Mouse (Mus musculus) heart, embryonic 16.5 days (tissue): ENCODE results near the gene Cmip. TPM values are rescaled to one million over a fixed set of nuclear protein-coding genes. Genes with fewer than 3 reads are reported as not detected.

Experiments
- ATAC-seq: fragments of 200-750 bp; cut with Nextera tagmentation; replicated peaks from 2 replicates; pipeline ENCODE4 v1.8.0; 2017; ENCODE audit warnings: moderate number of reproducible peaks; ENCODE audit not compliant: insufficient read depth, low FRiP score; ENCODE audit errors: extremely low read depth
- H3K27ac ChIP-seq: fragments of 300-500 bp; sonication (generic); 2 replicates; pipeline ENCODE4 v1.5.1; 2014; ENCODE audit warnings: mild to moderate bottlenecking, low read length, control low read depth, moderate library complexity
- H3K27me3 ChIP-seq: fragments of 300-500 bp; sonication (generic); 2 replicates; pipeline ENCODE4 v1.6.1; 2014; ENCODE audit warnings: low read length, mixed read lengths; ENCODE audit not compliant: control insufficient read depth, insufficient read depth
- H3K36me3 ChIP-seq: fragments of 300-500 bp; sonication (generic); 2 replicates; pipeline ENCODE4 v1.6.1; 2014; ENCODE audit not compliant: control insufficient read depth, insufficient read depth
- H3K4me1 ChIP-seq: fragments of 300-500 bp; sonication (generic); 2 replicates; pipeline ENCODE4 v1.6.1; 2014; ENCODE audit warnings: low read length, mixed read lengths; ENCODE audit not compliant: control insufficient read depth, insufficient read depth
- H3K4me2 ChIP-seq: fragments of 300-500 bp; sonication (generic); 2 replicates; pipeline ENCODE4 v1.6.1; 2014; ENCODE audit warnings: low read depth, mild to moderate bottlenecking, control low read depth, low read length
- H3K4me3 ChIP-seq: fragments of 300-500 bp; sonication (generic); 2 replicates; pipeline ENCODE4 v1.5.1; 2014; ENCODE audit warnings: mild to moderate bottlenecking, control low read depth, low read length
- H3K9ac ChIP-seq: fragments of 300-500 bp; sonication (generic); 2 replicates; pipeline ENCODE4 v1.6.1; 2014; ENCODE audit warnings: low read length, control low read depth
- H3K9me3 ChIP-seq: fragments of 300-500 bp; sonication (generic); replicated peaks from 2 replicates; pipeline ENCODE4 v1.6.1; 2016; ENCODE audit warnings: low read length; ENCODE audit not compliant: control insufficient read depth
- WGBS: fragments of 180-500 bp; shearing (Covaris S2); extraction: QIAGEN DNeasy Blood & Tissue Kit; methylation state at CpG from one replicate; pipeline ENCODE4 v1.1.7; 2014; 5-methylcytosine and 5-hydroxymethylcytosine counted together
- polyA plus RNA-seq: library from polyadenylated mRNA; unstranded; fragments of >200 nt; fragmentation: Nextera tagmentation; extraction: Ambion mirVana; gene quantifications from 2 replicates; pipeline ENCODE4 v1.2.1, GENCODE M21; 2015

The Cmip gene
- polyA plus RNA-seq, 1 experiment from 2014 or later = 7.0 TPM

DNA sequence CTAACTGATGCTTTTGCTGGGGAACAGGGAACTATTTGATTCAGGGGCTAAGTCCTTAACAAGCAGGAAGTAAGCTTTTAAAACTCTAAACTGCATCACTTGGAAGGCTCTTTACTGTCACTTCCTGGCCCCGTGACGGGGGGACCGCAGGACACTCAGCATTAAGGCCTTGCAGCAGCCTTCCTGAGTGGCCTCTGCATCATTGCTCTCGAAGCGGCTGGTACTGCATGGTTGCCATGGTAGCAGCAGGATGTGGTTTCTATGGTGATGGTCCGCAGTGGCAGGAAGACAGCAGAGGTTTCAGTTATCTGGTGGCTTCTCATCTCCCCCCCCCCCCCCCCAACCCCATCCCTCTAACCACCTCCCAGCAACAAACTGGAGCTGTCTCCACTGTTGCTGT lies 65.2 kb downstream of the Cmip start:
- H3K9me3 ChIP-seq = no peaks in the 10 kb centered on the region
- H3K4me3 ChIP-seq = no peak overlapping the region
- no peak overlapping the region for H3K9ac ChIP-seq
- 70% methylated on average over 6 of the region's 6 CpGs for WGBS
- ATAC-seq = 0 out of 2 replicates have a peak, but pooled peaks have one; percentile 28
- H3K27me3 ChIP-seq = no peaks in the 10 kb centered on the region
- H3K36me3 ChIP-seq = no peaks in the 10 kb centered on the region
- H3K4me1 ChIP-seq = peaks cover 4% of the 10 kb centered on the region; the same call in 1 of the 2 replicates
- no peak overlapping the region for H3K4me2 ChIP-seq
- H3K27ac ChIP-seq = no peak overlapping the region

GRCm38 (mm10) chr8:117322715-117323310 lies 65.9 kb downstream of the Cmip start:
- H3K27ac ChIP-seq = no peak overlapping the region
- H3K9ac ChIP-seq = no peak overlapping the region
- ATAC-seq = no peak
- 35% methylated on average over 8 of the region's 8 CpGs for WGBS
- H3K4me3 ChIP-seq = no peak overlapping the region
- peaks cover 10% of the 10 kb centered on the region for H3K4me1 ChIP-seq
- no peak overlapping the region for H3K4me2 ChIP-seq
- H3K27me3 ChIP-seq = no peaks in the 10 kb centered on the region
- no peaks in the 10 kb centered on the region for H3K36me3 ChIP-seq
- no peaks in the 10 kb centered on the region for H3K9me3 ChIP-seq

GRCm38 (mm10) chr8:117324821-117325220 lies 68.0 kb downstream of the Cmip start:
- WGBS = 94% methylated on average over 9 of the region's 9 CpGs
- no peaks in the 10 kb centered on the region for H3K27me3 ChIP-seq
- peaks cover 12% of the 10 kb centered on the region for H3K4me1 ChIP-seq
- ATAC-seq = no peak
- H3K27ac ChIP-seq = no peak overlapping the region
- no peak overlapping the region for H3K4me3 ChIP-seq
- H3K36me3 ChIP-seq = no peaks in the 10 kb centered on the region
- no peaks in the 10 kb centered on the region for H3K9me3 ChIP-seq
- no peak overlapping the region for H3K4me2 ChIP-seq
- no peak overlapping the region for H3K9ac ChIP-seq

- H3K27me3 ChIP-seq = no peaks in the 10 kb centered on the region
- H3K36me3 ChIP-seq = no peaks in the 10 kb centered on the region
- 67% methylated on average over 5 of the region's 5 CpGs for WGBS
- H3K27ac ChIP-seq = no peak overlapping the region
- H3K9ac ChIP-seq = no peak overlapping the region
- H3K4me2 ChIP-seq = no peak overlapping the region
- ATAC-seq = no peak
- peaks cover 13% of the 10 kb centered on the region for H3K4me1 ChIP-seq
- no peak overlapping the region for H3K4me3 ChIP-seq
- H3K9me3 ChIP-seq = no peaks in the 10 kb centered on the region
These were observed 69.9 kb downstream of the Cmip start for GRCm38 (mm10) chr8:117326735-117327134.

- 0 out of 2 replicates have a peak, but pooled peaks have one; percentile 15 for ATAC-seq
- H3K9ac ChIP-seq = no peak overlapping the region
- H3K4me3 ChIP-seq = no peak overlapping the region
- no peak overlapping the region; the same call in 1 of the 2 replicates for H3K27ac ChIP-seq
- H3K4me1 ChIP-seq = peaks cover 13% of the 10 kb centered on the region
- 28% methylated on average over 7 of the region's 7 CpGs for WGBS
- no peaks in the 10 kb centered on the region for H3K9me3 ChIP-seq
- no peaks in the 10 kb centered on the region for H3K27me3 ChIP-seq
- no peak overlapping the region for H3K4me2 ChIP-seq
- H3K36me3 ChIP-seq = no peaks in the 10 kb centered on the region
These were observed 70.5 kb downstream of the Cmip start for GRCm38 (mm10) chr8:117327385-117327837.

GRCm38 (mm10) chr8:117328758-117329157 lies 71.9 kb downstream of the Cmip start:
- Histone ChIP-seq H3K4me2 (no peak overlapping the region), H3K27ac (no peak overlapping the region), H3K36me3 (no peaks in the 10 kb centered on the region), H3K4me1 (peaks cover 22% of the 10 kb centered on the region), H3K4me3 (no peak overlapping the region), H3K27me3 (no peaks in the 10 kb centered on the region), H3K9me3 (no peaks in the 10 kb centered on the region), H3K9ac (no peak overlapping the region)
- ATAC-seq = no peak
- 74% methylated on average over 9 of the region's 9 CpGs for WGBS

GRCm38 (mm10) chr8:117329167-117329566 lies 72.3 kb downstream of the Cmip start:
- Histone ChIP-seq H3K4me1 (peaks cover 26% of the 10 kb centered on the region), H3K9ac (no peak overlapping the region), H3K36me3 (no peaks in the 10 kb centered on the region), H3K27me3 (no peaks in the 10 kb centered on the region), H3K9me3 (no peaks in the 10 kb centered on the region), H3K4me2 (no peak overlapping the region), H3K4me3 (no peak overlapping the region), H3K27ac (no peak overlapping the region)
- WGBS = 79% methylated on average over 9 of the region's 9 CpGs
- no peak for ATAC-seq

- no peaks in the 10 kb centered on the region for H3K36me3 ChIP-seq
- no peak overlapping the region for H3K27ac ChIP-seq
- ATAC-seq = no peak
- H3K27me3 ChIP-seq = no peaks in the 10 kb centered on the region
- no peak overlapping the region for H3K4me3 ChIP-seq
- H3K4me1 ChIP-seq = peaks cover 31% of the 10 kb centered on the region
- H3K9me3 ChIP-seq = no peaks in the 10 kb centered on the region
- no peak overlapping the region for H3K9ac ChIP-seq
- 41% methylated on average over 2 of the region's 2 CpGs for WGBS
- no peak overlapping the region for H3K4me2 ChIP-seq
These were observed 73.0 kb downstream of the Cmip start for GRCm38 (mm10) chr8:117329903-117330302.

- WGBS = 77% methylated on average over 27 of the region's 27 CpGs
- Histone ChIP-seq H3K36me3 (no peaks in the 10 kb centered on the region), H3K9ac (no peak overlapping the region), H3K27ac (no peak overlapping the region), H3K27me3 (no peaks in the 10 kb centered on the region), H3K4me3 (no peak overlapping the region), H3K9me3 (no peaks in the 10 kb centered on the region), H3K4me2 (no peak overlapping the region), H3K4me1 (peaks cover 30% of the 10 kb centered on the region)
- ATAC-seq = no peak
These were observed 75.6 kb downstream of the Cmip start for GRCm38 (mm10) chr8:117332229-117333010.
